Mouse (Mus musculus): ENCODE results near the gene Rfx4.
A peak's percentile ranks its signal among the peaks of the same experiment; 100 is the strongest.

The Rfx4 gene

GRCm38 (mm10) chr10:84910194-84910593, 154.3 kb downstream of the Rfx4 start:
- DNase-seq (ENCODE audit: low spot score) = no peak

- DNase-seq (ENCODE audit: low spot score) = no peak
These were observed 155.0 kb downstream of the Rfx4 start for GRCm38 (mm10) chr10:84910758-84911384.

- DNase-seq (ENCODE audit: low spot score) = no peak
These were observed 157.3 kb downstream of the Rfx4 start for GRCm38 (mm10) chr10:84913148-84913547.

GRCm38 (mm10) chr10:84915476-84915875, 159.6 kb downstream of the Rfx4 start:
- no peak for DNase-seq (ENCODE audit: low spot score)

GRCm38 (mm10) chr10:84916810-84917730, 161.2 kb downstream of the Rfx4 start, which contains the start of gene Ric8b:
Gene Ric8b, plus strand, starts transcription at chr10:84917616.
- peak; percentile 97 for DNase-seq (ENCODE audit: low spot score)

- DNase-seq (ENCODE audit: low spot score) = peak; percentile 65
These were observed 161.9 kb downstream of the Rfx4 start for GRCm38 (mm10) chr10:84917731-84918095.

GRCm38 (mm10) chr10:84926336-84926735, 170.5 kb downstream of the Rfx4 start:
- DNase-seq (ENCODE audit: low spot score) = no peak

GRCm38 (mm10) chr10:84926885-84927284, 171.0 kb downstream of the Rfx4 start:
- DNase-seq (ENCODE audit: low spot score) = no peak

- no peak for DNase-seq (ENCODE audit: low spot score)
These were observed 172.6 kb downstream of the Rfx4 start for GRCm38 (mm10) chr10:84928465-84928864.

GRCm38 (mm10) chr10:84935553-84936209, 179.8 kb downstream of the Rfx4 start:
- no peak for DNase-seq (ENCODE audit: low spot score)

- DNase-seq (ENCODE audit: low spot score) = no peak
These were observed 181.1 kb downstream of the Rfx4 start for GRCm38 (mm10) chr10:84936832-84937515.

GRCm38 (mm10) chr10:84938094-84938820, 182.4 kb downstream of the Rfx4 start:
- no peak for DNase-seq (ENCODE audit: low spot score)

GRCm38 (mm10) chr10:84938886-84939285, 183.0 kb downstream of the Rfx4 start:
- DNase-seq (ENCODE audit: low spot score) = no peak

GRCm38 (mm10) chr10:84940356-84940755, 184.5 kb downstream of the Rfx4 start:
- no peak for DNase-seq (ENCODE audit: low spot score)

GRCm38 (mm10) chr10:84945692-84946091, 189.8 kb downstream of the Rfx4 start:
- no peak for DNase-seq (ENCODE audit: low spot score)

GRCm38 (mm10) chr10:84948970-84949683, 193.3 kb downstream of the Rfx4 start:
- no peak for DNase-seq (ENCODE audit: low spot score)

- DNase-seq (ENCODE audit: low spot score) = no peak
These were observed 193.8 kb downstream of the Rfx4 start for GRCm38 (mm10) chr10:84949684-84950010.

GRCm38 (mm10) chr10:84950384-84950783, 194.5 kb downstream of the Rfx4 start:
- DNase-seq (ENCODE audit: low spot score) = no peak

- DNase-seq (ENCODE audit: low spot score) = no peak
These were observed 198.4 kb downstream of the Rfx4 start for GRCm38 (mm10) chr10:84954236-84954635.
